Mouse (Mus musculus) testis, postnatal 10 days (tissue): ENCODE results near the gene Gjb5.
A peak's percentile ranks its signal among the peaks of the same experiment; 100 is the strongest.

Experiments used
- DNase-seq: peaks from one replicate; pipeline ENCODE4 v3.0.0; 2021; ENCODE audit warnings: low spot score

The Gjb5 gene

GRCm38 (mm10) chr4:127358018-127358417 lies at the start of gene Gjb5:
Gene Gjb5, minus strand, starts transcription at chr4:127358181.
- no peak for DNase-seq

GRCm38 (mm10) chr4:127402614-127403013 lies 44.6 kb upstream of the Gjb5 start:
- no peak for DNase-seq

GRCm38 (mm10) chr4:127402166-127402565 lies 44.2 kb upstream of the Gjb5 start:
- DNase-seq, result no peak

- DNase-seq, result no peak
Measured at GRCm38 (mm10) chr4:127400165-127401145, 42.5 kb upstream of the Gjb5 start.

- no peak for DNase-seq
Measured at GRCm38 (mm10) chr4:127395591-127395990, 37.6 kb upstream of the Gjb5 start.

GRCm38 (mm10) chr4:127389645-127390044 lies 31.7 kb upstream of the Gjb5 start:
- no peak for DNase-seq

GRCm38 (mm10) chr4:127377344-127377743 lies 19.4 kb upstream of the Gjb5 start:
- DNase-seq, result peak; percentile 67

GRCm38 (mm10) chr4:127375541-127376177 lies 17.7 kb upstream of the Gjb5 start:
- DNase-seq, result no peak

- no peak for DNase-seq
Measured at GRCm38 (mm10) chr4:127374645-127375044, 16.7 kb upstream of the Gjb5 start.

GRCm38 (mm10) chr4:127373491-127373890 lies 15.5 kb upstream of the Gjb5 start:
- peak; percentile 59 for DNase-seq

GRCm38 (mm10) chr4:127371546-127371945 lies 13.6 kb upstream of the Gjb5 start:
- no peak for DNase-seq

GRCm38 (mm10) chr4:127370447-127370846 lies 12.5 kb upstream of the Gjb5 start:
- DNase-seq, result no peak

- DNase-seq, result peak; percentile 85
Measured at GRCm38 (mm10) chr4:127368379-127368973, 10.5 kb upstream of the Gjb5 start.

GRCm38 (mm10) chr4:127365834-127366233 lies 7.9 kb upstream of the Gjb5 start:
- no peak for DNase-seq

- DNase-seq, result no peak
Measured at GRCm38 (mm10) chr4:127365433-127365832, 7.5 kb upstream of the Gjb5 start.

GRCm38 (mm10) chr4:127364431-127364830 lies 6.5 kb upstream of the Gjb5 start:
- no peak for DNase-seq

GRCm38 (mm10) chr4:127363331-127363730 lies 5.3 kb upstream of the Gjb5 start:
- DNase-seq, result no peak

GRCm38 (mm10) chr4:127362520-127362919 lies 4.5 kb upstream of the Gjb5 start:
- DNase-seq, result no peak

- DNase-seq, result peak; percentile 57
Measured at GRCm38 (mm10) chr4:127354506-127355485, 3.2 kb downstream of the Gjb5 start.

- DNase-seq, result no peak
Measured at GRCm38 (mm10) chr4:127353951-127354438, 4.0 kb downstream of the Gjb5 start, which contains the start of gene Gjb4. Gene Gjb4, minus strand, starts transcription at chr4:127354081.

GRCm38 (mm10) chr4:127352594-127352993 lies 5.4 kb downstream of the Gjb5 start:
- DNase-seq, result no peak
